Mouse (Mus musculus) liver (tissue): ENCODE results near the gene Hpca.
A peak's percentile ranks its signal among the peaks of the same experiment; 100 is the strongest.

Source experiments
- DNase-seq: peaks from one replicate; pipeline ENCODE4 v3.0.0-alpha.2; 2020; ENCODE audit warnings: mixed read lengths

The Hpca gene

GRCm38 (mm10) chr4:129106073-129106472 is 15.8 kb downstream of the Hpca start:
- no peak for DNase-seq

DNA sequence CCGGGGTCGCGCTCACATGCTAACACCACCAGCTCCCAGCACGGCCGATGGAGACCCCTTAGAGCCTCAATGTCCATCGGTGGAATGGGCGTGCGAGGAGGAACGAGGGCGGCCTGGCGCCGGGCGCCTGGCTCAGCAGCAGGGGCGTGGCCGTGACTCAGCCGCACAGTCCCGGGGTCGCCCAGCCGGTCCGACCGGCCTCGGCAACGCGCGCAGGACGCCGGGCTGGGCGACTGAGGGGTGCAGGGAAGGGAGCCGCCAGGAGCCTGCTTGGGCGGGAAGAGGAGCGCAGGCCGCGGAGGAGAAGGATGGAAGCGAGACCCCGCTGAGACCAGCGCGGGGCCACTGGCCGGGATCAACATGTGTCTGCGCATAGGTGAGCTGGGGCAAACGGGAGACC is 16.5 kb downstream of the Hpca start, which contains the start of gene Tmem54:
Gene Tmem54, plus strand, starts transcription at position 193 of the 400 bp plus-strand sequence.
- peak; percentile 31 for DNase-seq

- DNase-seq: peak; percentile 36
These were observed 19.6 kb downstream of the Hpca start for GRCm38 (mm10) chr4:129102133-129102829.

DNA sequence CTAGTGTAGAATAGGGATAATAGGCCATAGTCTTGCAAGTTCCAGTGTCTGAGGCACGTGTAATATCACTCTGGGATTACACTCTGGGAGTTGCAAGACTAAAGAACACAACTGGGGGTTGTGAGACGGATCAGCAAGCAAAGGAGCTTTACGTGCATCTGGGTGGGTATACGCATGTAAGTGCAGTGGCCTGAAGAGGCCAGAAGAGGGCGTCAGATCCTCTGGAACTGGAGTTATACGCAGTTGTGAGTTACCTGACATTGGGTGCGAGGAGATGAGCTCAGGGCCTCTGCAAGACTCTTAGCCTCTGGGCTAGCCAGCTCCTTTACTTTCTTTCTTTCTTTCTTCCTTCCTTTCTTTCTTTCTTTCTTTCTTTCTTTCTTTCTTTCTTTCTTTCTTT is 24.8 kb downstream of the Hpca start:
- no peak for DNase-seq

GRCm38 (mm10) chr4:129095276-129095675 is 26.6 kb downstream of the Hpca start:
- DNase-seq: no peak

- no peak for DNase-seq
These were observed 34.0 kb downstream of the Hpca start for GRCm38 (mm10) chr4:129087850-129088249.

- peak; percentile 58 for DNase-seq
These were observed 35.8 kb downstream of the Hpca start for GRCm38 (mm10) chr4:129086078-129086477.

- no peak for DNase-seq
These were observed 36.9 kb downstream of the Hpca start for GRCm38 (mm10) chr4:129084896-129085295.

DNA sequence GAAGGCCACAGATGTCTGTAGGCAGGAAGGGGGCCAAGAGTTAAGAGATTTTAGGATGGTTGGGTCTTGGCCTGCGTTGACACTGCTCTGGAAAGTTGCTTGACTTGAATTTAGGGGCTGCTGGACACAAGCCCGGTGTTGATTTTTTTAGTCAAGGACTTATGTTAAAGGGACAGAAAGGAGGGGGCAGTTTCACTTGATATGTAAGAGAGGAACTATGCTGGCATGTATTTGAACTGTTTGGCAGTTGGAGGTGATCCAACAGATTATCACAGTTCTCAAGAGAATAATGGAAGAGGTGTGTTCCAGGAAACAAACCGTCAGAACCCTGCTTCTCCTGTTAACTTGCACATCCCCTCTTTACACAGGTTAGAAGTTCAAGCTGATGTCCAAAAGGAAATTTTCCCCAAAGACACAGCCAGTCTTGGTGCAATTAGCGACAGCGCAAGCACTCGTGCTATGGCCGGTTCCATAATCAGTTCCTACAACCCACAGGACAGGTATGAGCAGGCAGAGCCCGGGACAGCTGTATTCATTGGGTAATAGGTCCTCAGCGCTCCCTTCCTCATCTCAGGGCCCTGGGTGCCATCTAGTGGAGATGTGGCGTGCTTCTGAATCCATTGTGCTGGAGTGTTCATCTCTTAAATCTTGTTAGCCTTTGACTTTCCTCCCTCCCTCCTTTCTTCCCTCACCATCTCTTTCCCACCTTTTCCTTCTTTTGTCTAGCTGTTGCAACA is 39.3 kb downstream of the Hpca start:
- DNase-seq: peak; percentile 69

DNA sequence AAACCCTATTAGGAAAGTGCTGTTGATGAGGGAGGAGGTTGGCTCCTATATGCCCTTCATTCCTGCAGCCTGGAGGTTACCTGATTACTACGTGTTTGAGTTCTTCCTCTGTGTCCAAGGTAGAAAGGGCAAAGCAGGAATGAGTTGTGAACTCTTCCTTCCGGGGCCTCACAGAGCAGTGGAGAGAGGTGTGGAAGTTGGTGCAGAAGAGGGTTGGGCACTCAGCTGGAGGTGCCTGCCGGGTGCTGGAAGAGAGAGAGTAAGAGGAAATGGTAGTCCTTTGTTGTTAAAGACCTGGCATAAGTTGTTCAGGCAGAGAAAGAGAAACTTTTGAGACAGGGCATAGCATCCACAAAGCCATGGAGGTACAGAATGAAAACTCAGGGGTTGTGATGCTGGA is 39.9 kb downstream of the Hpca start:
- no peak for DNase-seq

DNA sequence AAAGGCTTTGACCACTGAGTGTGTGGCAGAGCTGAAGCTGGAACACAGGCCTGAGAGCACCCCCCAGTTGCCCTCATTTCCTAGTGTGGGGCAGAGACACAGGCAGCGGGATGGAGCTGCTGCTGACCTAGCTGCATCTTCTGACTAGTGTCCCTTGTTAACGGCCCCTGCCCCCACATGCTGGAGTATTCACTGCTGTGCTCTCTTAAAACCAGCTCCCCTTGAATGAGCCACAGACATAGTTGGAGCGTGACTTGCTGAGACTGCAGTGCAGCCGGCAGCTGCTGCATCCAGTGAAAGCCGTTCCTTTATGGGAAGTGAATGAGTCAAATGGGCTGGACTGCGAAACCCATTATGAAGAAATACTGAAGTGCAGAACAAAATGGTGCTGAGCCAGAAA is 40.3 kb downstream of the Hpca start:
- DNase-seq: no peak

GRCm38 (mm10) chr4:129081041-129081440 is 40.8 kb downstream of the Hpca start:
- no peak for DNase-seq

- DNase-seq: no peak
These were observed 42.7 kb downstream of the Hpca start for GRCm38 (mm10) chr4:129079126-129079525.

GRCm38 (mm10) chr4:129068848-129069247 is 53.0 kb downstream of the Hpca start:
- DNase-seq: no peak

DNA sequence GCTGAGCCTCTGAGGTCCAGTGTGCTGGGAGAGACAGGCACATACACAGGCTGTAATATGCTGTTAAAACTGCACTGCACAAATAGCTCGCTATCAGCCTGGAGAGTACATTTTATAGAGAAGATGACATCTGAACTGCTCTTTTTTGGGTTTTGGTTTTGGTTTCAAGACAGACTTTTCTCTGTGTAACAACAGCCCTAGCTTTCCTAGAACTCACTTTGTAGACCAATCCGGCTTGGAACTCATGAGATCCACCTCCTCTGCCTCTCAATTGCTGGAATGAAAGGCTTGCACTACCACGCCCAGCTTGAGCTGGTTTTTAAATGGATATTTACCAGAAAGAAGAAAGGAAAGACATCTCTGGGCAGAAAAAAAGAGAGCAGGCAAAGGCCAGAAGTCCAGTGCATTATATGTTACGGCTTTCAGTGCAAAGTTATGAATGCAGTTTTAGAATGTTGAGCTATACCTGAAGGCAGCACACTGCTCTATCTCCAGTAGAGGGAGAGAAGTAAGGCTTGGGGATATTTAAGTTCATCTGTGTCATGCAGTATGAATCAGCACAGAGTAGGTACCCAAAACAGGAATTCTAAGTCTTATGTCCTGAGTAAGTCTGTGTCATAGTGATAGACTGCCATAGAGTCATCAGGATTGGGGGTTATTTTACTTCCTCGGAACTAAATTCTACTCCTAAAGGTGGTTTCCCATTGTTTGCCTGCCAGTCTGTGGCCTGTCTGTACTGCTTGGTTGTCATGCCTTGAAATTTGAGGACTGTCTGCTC is 54.0 kb downstream of the Hpca start:
- DNase-seq: no peak

DNA sequence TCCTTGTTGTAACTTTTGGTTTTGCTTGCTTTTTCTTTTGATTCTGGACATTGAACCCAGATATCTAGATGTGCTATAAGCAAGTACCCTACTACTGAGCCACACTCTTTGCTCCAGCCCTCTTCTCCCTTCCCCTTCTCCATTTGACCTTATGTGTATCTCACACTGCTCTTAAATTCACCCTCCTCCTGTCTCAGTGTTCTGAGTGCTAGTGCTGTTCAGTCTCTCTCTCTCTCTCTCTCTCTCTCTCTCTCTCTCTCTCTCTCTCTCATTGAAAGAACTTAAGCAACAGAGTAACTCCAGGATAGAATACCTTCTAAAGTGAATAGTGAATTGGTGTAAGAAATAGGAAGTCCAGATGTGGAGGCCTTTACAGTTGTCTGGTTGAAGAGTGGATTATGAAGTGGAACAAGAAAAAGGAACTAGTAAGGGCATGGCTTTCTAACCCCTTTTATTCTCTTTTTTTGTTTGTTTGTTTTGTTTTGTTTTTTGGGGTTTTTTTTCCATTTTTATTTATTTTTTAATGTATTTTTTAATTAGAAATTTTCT is 56.1 kb downstream of the Hpca start:
- DNase-seq: no peak

DNA sequence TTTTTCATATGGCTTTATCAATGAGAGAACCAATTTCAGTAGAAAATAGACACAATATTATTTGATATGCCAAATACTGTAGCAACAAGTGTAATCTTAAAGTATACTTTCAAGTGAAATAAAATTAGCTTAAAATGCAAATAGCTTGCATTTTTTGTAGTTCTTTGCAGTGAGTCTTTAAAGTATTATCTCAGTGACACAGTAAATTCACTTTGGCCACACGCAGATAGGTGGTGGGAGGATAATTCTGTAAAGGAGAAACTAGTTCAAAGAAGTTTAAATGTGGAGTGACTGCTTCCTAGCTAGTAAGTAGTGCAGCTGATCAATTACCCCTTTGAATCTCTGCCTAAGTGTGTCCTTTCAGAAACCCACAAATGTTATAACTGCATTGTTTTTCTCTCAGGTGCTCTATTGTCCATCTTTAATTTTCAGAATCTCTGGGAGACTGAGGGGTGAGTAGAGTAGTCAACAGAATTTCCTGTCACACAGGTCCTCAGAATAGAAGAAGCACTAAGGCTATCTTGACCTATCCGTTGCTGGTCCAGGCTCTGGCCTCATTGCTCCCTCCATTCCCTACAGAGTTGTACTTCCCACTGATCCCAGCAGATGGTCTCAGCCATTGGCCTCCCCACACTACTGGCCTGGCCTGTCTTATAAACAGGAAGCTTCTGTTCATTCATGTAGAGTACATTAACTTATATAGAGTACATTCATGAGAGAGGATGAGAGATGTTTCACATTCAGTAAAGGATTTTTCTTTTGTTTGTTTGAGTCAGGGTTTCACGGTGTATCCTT is 59.4 kb downstream of the Hpca start:
- DNase-seq: no peak
